Mouse (Mus musculus) intestine, embryonic 16.5 days (tissue): Measurements from ENCODE around the gene Myh9. TPM values are rescaled to one million over a fixed set of nuclear protein-coding genes. Genes with fewer than 3 reads are reported as not detected.

ENCODE experiments used
- ATAC-seq: fragments of 200-750 bp; cut with Nextera tagmentation; 2 replicates; pipeline ENCODE4 v1.8.0; 2017; ENCODE audit warnings: moderate TSS enrichment, moderate library complexity
- H3K27ac ChIP-seq: fragments of 300-500 bp; sonication (generic); 2 replicates; pipeline ENCODE4 v1.5.1; 2014; ENCODE audit warnings: mild to moderate bottlenecking, low read length
- H3K27me3 ChIP-seq: fragments of 300-500 bp; sonication (generic); replicated peaks from 2 replicates; pipeline ENCODE4 v1.6.1; 2014; ENCODE audit warnings: low read length, control low read depth, mixed read lengths; ENCODE audit not compliant: control insufficient read depth, insufficient read depth
- H3K36me3 ChIP-seq: fragments of 300-500 bp; sonication (generic); 2 replicates; pipeline ENCODE4 v1.6.1; 2014; ENCODE audit warnings: low read length, control low read depth; ENCODE audit not compliant: control insufficient read depth, insufficient read depth
- H3K4me1 ChIP-seq: fragments of 300-500 bp; sonication (generic); 2 replicates; pipeline ENCODE4 v1.6.1; 2014; ENCODE audit warnings: low read length, control low read depth, mixed read lengths; ENCODE audit not compliant: control insufficient read depth, insufficient read depth
- H3K4me2 ChIP-seq: fragments of 300-500 bp; sonication (generic); 2 replicates; pipeline ENCODE4 v1.6.1; 2014; ENCODE audit warnings: low read depth, low read length, control low read depth
- H3K4me3 ChIP-seq: fragments of 300-500 bp; sonication (generic); 2 replicates; pipeline ENCODE4 v1.5.1; 2014; ENCODE audit warnings: mild to moderate bottlenecking, low read length
- H3K9ac ChIP-seq: fragments of 300-500 bp; sonication (generic); 2 replicates; pipeline ENCODE4 v1.6.1; 2014; ENCODE audit warnings: low read depth, low read length
- H3K9me3 ChIP-seq: fragments of 300-500 bp; sonication (generic); 2 replicates; pipeline ENCODE4 v1.6.1; 2016; ENCODE audit warnings: low read length, control low read depth; ENCODE audit not compliant: control insufficient read depth
- WGBS: fragments of 180-500 bp; shearing (Covaris S2); extraction: QIAGEN DNeasy Blood & Tissue Kit; methylation state at CpG from one replicate; pipeline ENCODE4 v1.1.7; 2014; 5-methylcytosine and 5-hydroxymethylcytosine counted together
- polyA plus RNA-seq: library from polyadenylated mRNA; unstranded; fragments of >200 nt; fragmentation: Nextera tagmentation; extraction: Ambion mirVana; gene quantifications from 2 replicates; pipeline ENCODE4 v1.2.1, GENCODE M21; 2015

Myh9 gene
- polyA plus RNA-seq, result 39.1 and 43.8 TPM in 2 replicates

GRCm38 (mm10) chr15:77842047-77842843, at the start of gene Myh9:
TSS of gene Myh9 (minus strand) at chr15:77842175.
- under 1% methylated on average over 46 of the region's 46 CpGs for WGBS
- H3K9me3 ChIP-seq, result no peaks in the 10 kb centered on the region
- peaks cover 16% of the 10 kb centered on the region for H3K4me1 ChIP-seq
- peak within 1 kb of the TSS; percentile 98 for H3K4me3 ChIP-seq
- ATAC-seq, result peak; percentile 94
- peak within 1 kb of the TSS; percentile 99 for H3K9ac ChIP-seq
- peak within 1 kb of the TSS; percentile 98 for H3K27ac ChIP-seq
- peak within 1 kb of the TSS; percentile 85 for H3K4me2 ChIP-seq
- H3K27me3 ChIP-seq, result no peaks in the 10 kb centered on the region
- no peaks in the 10 kb centered on the region for H3K36me3 ChIP-seq

- Histone ChIP-seq H3K27ac (peak overlapping the region; percentile 31), H3K27me3 (no peaks in the 10 kb centered on the region), H3K4me3 (no peak overlapping the region), H3K36me3 (no peaks in the 10 kb centered on the region), H3K4me2 (no peak overlapping the region), H3K4me1 (no peaks in the 10 kb centered on the region), H3K9me3 (no peaks in the 10 kb centered on the region), H3K9ac (no peak overlapping the region)
- 70% methylated on average over 8 of the region's 8 CpGs for WGBS
- ATAC-seq, result no peak
Observed at GRCm38 (mm10) chr15:77891766-77892165, 49.8 kb upstream of the Myh9 start.

DNA sequence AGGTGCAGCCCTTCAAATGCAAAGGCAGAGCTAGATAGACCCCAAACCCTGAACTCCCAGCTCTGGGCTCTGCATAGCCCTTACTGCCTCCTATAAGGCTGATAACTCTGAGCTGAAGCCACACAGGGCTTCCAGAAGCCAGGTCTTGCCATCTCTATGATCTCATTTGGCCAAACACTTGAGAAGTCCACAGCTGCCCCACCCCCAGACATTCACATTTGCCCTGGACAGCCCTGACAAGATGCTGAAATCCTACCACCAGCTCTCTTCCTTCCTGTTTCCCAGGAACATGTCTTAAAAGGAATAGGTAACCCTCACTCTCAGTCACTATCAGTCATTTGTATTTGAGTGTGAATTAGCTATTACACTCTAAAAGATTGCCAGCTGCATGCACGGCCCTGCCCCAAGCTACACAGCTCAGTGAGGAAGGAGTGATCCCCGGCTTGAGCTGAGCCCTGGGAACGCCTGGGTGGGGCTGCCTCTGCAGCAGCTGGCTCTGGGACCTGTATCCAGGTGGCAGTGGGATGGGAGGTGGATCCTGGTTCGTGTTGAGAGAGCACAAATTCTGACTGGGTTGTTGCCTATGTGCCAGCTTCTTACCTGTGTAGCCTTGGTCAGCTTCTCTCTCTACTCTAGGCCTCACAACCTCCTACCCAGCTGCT, 47.9 kb upstream of the Myh9 start:
- Histone ChIP-seq H3K9me3 (no peaks in the 10 kb centered on the region), H3K27me3 (no peaks in the 10 kb centered on the region), H3K4me1 (0 out of 2 replicates have a peak, but pooled peaks cover 9% of the 10 kb centered on the region), H3K4me3 (no peak overlapping the region), H3K9ac (no peak overlapping the region), H3K27ac (no peak overlapping the region), H3K36me3 (no peaks in the 10 kb centered on the region), H3K4me2 (no peak overlapping the region)
- ATAC-seq, result peak; percentile 45; the same call in 1 of the 2 replicates
- 34% methylated on average over 4 of the region's 4 CpGs for WGBS

GRCm38 (mm10) chr15:77888286-77888685, 46.3 kb upstream of the Myh9 start:
- Histone ChIP-seq H3K9ac (no peak overlapping the region), H3K9me3 (no peaks in the 10 kb centered on the region), H3K4me1 (peaks cover 17% of the 10 kb centered on the region), H3K4me3 (no peak overlapping the region), H3K27me3 (no peaks in the 10 kb centered on the region), H3K36me3 (no peaks in the 10 kb centered on the region), H3K27ac (no peak overlapping the region), H3K4me2 (no peak overlapping the region)
- no peak for ATAC-seq
- 67% methylated on average over 7 of the region's 7 CpGs for WGBS

GRCm38 (mm10) chr15:77887093-77887488, 45.1 kb upstream of the Myh9 start:
- H3K4me3 ChIP-seq, result no peak overlapping the region
- ATAC-seq, result no peak
- peaks cover 28% of the 10 kb centered on the region for H3K4me1 ChIP-seq
- H3K36me3 ChIP-seq, result no peaks in the 10 kb centered on the region
- no peaks in the 10 kb centered on the region for H3K9me3 ChIP-seq
- no peak overlapping the region for H3K27ac ChIP-seq
- WGBS, result 68% methylated on average over 1 of the region's 1 CpGs
- no peak overlapping the region for H3K9ac ChIP-seq
- no peaks in the 10 kb centered on the region for H3K27me3 ChIP-seq
- no peak overlapping the region for H3K4me2 ChIP-seq

GRCm38 (mm10) chr15:77886369-77887092, 44.6 kb upstream of the Myh9 start:
- H3K9me3 ChIP-seq, result no peaks in the 10 kb centered on the region
- H3K4me2 ChIP-seq, result no peak overlapping the region
- no peaks in the 10 kb centered on the region for H3K27me3 ChIP-seq
- no peak overlapping the region for H3K9ac ChIP-seq
- no peak for ATAC-seq
- no peaks in the 10 kb centered on the region for H3K36me3 ChIP-seq
- no peak overlapping the region for H3K4me3 ChIP-seq
- H3K27ac ChIP-seq, result 0 out of 2 replicates have a peak overlapping the region, but pooled peaks have one; percentile 18
- WGBS, result 92% methylated on average over 4 of the region's 5 CpGs
- peaks cover 30% of the 10 kb centered on the region for H3K4me1 ChIP-seq

- H3K4me2 ChIP-seq, result no peak overlapping the region
- no peak for ATAC-seq
- no peaks in the 10 kb centered on the region for H3K9me3 ChIP-seq
- no peak overlapping the region for H3K9ac ChIP-seq
- H3K27ac ChIP-seq, result 0 out of 2 replicates have a peak overlapping the region, but pooled peaks have one; percentile 18
- 74% methylated on average over 4 of the region's 4 CpGs for WGBS
- H3K4me1 ChIP-seq, result peaks cover 33% of the 10 kb centered on the region
- no peaks in the 10 kb centered on the region for H3K36me3 ChIP-seq
- H3K27me3 ChIP-seq, result no peaks in the 10 kb centered on the region
- H3K4me3 ChIP-seq, result no peak overlapping the region
Observed at GRCm38 (mm10) chr15:77885945-77886344, 44.0 kb upstream of the Myh9 start.

GRCm38 (mm10) chr15:77885159-77885558, 43.2 kb upstream of the Myh9 start:
- Histone ChIP-seq H3K4me1 (peaks cover 33% of the 10 kb centered on the region), H3K36me3 (no peaks in the 10 kb centered on the region), H3K27ac (no peak overlapping the region), H3K9me3 (no peaks in the 10 kb centered on the region), H3K27me3 (no peaks in the 10 kb centered on the region), H3K4me3 (no peak overlapping the region), H3K4me2 (no peak overlapping the region), H3K9ac (no peak overlapping the region)
- no peak for ATAC-seq
- 76% methylated on average over 6 of the region's 6 CpGs for WGBS

GRCm38 (mm10) chr15:77883697-77884010, 41.7 kb upstream of the Myh9 start:
- no peak overlapping the region for H3K4me3 ChIP-seq
- no peaks in the 10 kb centered on the region for H3K36me3 ChIP-seq
- peaks cover 33% of the 10 kb centered on the region for H3K4me1 ChIP-seq
- H3K27me3 ChIP-seq, result no peaks in the 10 kb centered on the region
- ATAC-seq, result 0 out of 2 replicates have a peak, but pooled peaks have one; percentile 9
- no peaks in the 10 kb centered on the region for H3K9me3 ChIP-seq
- peak overlapping the region; percentile 92 for H3K27ac ChIP-seq
- peak overlapping the region; percentile 33; the same call in 1 of the 2 replicates for H3K4me2 ChIP-seq
- H3K9ac ChIP-seq, result peak overlapping the region; percentile 62
- WGBS, result 66% methylated on average over 4 of the region's 4 CpGs
